Mouse (Mus musculus) G1E (cell line): ENCODE data around the gene Il12a. TPM values are rescaled to one million over a fixed set of nuclear protein-coding genes. Genes with fewer than 3 reads are reported as not detected.

Experiments used
- ATAC-seq: 2 replicates; pipeline ENCODE4 v1.8.0; 2016; ENCODE audit warnings: mild to moderate bottlenecking; ENCODE audit not compliant: insufficient number of reproducible peaks, poor library complexity, low FRiP score, severe bottlenecking; ENCODE audit errors: extremely low read depth
- DNase-seq: peaks from one replicate; pipeline ENCODE4 v3.0.0; 2012; ENCODE audit warnings: low spot score
- H3K27me3 ChIP-seq: 2 replicates; pipeline ENCODE4 v1.6.1; 2012; ENCODE audit warnings: mild to moderate bottlenecking, low read length, inconsistent platforms; ENCODE audit not compliant: insufficient read depth
- H3K36me3 ChIP-seq: replicated peaks from 2 replicates; pipeline ENCODE3; 2012; ENCODE audit warnings: mild to moderate bottlenecking, inconsistent platforms
- H3K4me1 ChIP-seq: 2 replicates; pipeline ENCODE4 v1.6.1; 2012; ENCODE audit warnings: low read depth, low read length, inconsistent platforms, mixed read lengths; ENCODE audit not compliant: insufficient read depth
- H3K4me3 ChIP-seq: 2 replicates; pipeline ENCODE4 v1.5.1; 2012; ENCODE audit warnings: low read depth, mild to moderate bottlenecking, inconsistent platforms, low read length, moderate library complexity, mixed read lengths
- H3K9me3 ChIP-seq: replicated peaks from 2 replicates; pipeline ENCODE4 v1.6.1; 2012; ENCODE audit warnings: inconsistent platforms
- CTCF ChIP-seq: IDR thresholded peaks from 2 replicates; pipeline ENCODE4 v1.5.1; 2012; ENCODE audit warnings: low read depth, low read length, inconsistent platforms, mixed read lengths
- GATA1 ChIP-seq: IDR thresholded peaks from 2 replicates; pipeline ENCODE4 v1.6.1; 2012; ENCODE audit warnings: borderline replicate concordance, low read length, inconsistent platforms, mixed read lengths
- GATA2 ChIP-seq: IDR thresholded peaks from 2 replicates; pipeline ENCODE4 v1.6.1; 2012; ENCODE audit warnings: low read depth, low read length, inconsistent platforms, borderline replicate concordance
- POLR2AphosphoS5 ChIP-seq: IDR thresholded peaks from 2 replicates; pipeline ENCODE4 v1.6.1; 2012; ENCODE audit warnings: low read depth, low read length, inconsistent platforms; ENCODE audit not compliant: insufficient replicate concordance
- TAL1 ChIP-seq: conservative IDR thresholded peaks from 2 replicates; pipeline ENCODE4 v1.6.1; 2012; ENCODE audit warnings: low read depth, low read length, inconsistent platforms, mixed read lengths
- polyA plus RNA-seq: library from polyadenylated mRNA; stranded (reverse); fragments of >175 nt; gene quantifications from 2 replicates; pipeline ENCODE4 v1.2.3, GENCODE M21; 2012
- total RNA-seq, 2 experiments: library from RNA; stranded (forward) in 1 of 2; stranded (reverse) in 1 of 2; fragments of 200-1000 nt in 1 of 2; fragments of >200 nt in 1 of 2; fragmentation: Nextera tagmentation in 1 of 2; gene quantifications; 2 replicates each; pipeline ENCODE4 v1.2.3; 2014 to 2017

The Il12a gene
- total and polyA plus RNA-seq, 3 experiments, result 0.11 TPM; not detected in 2

GRCm38 (mm10) chr3:68692600-68693225 is 2.3 kb downstream of the Il12a start:
- no peak for TF ChIP-seq GATA2
- no peak for TF ChIP-seq CTCF
- DNase-seq, result no peak
- Histone ChIP-seq H3K27me3 (no peaks in the 10 kb centered on the region), H3K36me3 (no peaks in the 10 kb centered on the region), H3K4me1 (no peaks in the 10 kb centered on the region), H3K4me3 (no peak overlapping the region), H3K9me3 (peaks cover 36% of the 10 kb centered on the region)
- ATAC-seq, result no peak

- DNase-seq (no peak), ATAC-seq (no peak)
- no peak overlapping the region for H3K4me3 ChIP-seq
- H3K9me3 ChIP-seq, result peaks cover 39% of the 10 kb centered on the region
- H3K27me3 ChIP-seq, result no peaks in the 10 kb centered on the region
- H3K4me1 ChIP-seq, result no peaks in the 10 kb centered on the region
- TF ChIP-seq POLR2AphosphoS5, result no peak
- H3K36me3 ChIP-seq, result no peaks in the 10 kb centered on the region
Observed at GRCm38 (mm10) chr3:68693441-68694048, 3.1 kb downstream of the Il12a start.

GRCm38 (mm10) chr3:68695321-68695720 is 4.9 kb downstream of the Il12a start:
- Histone ChIP-seq H3K4me3 (no peak overlapping the region), H3K36me3 (no peaks in the 10 kb centered on the region), H3K4me1 (no peaks in the 10 kb centered on the region), H3K27me3 (no peaks in the 10 kb centered on the region), H3K9me3 (peaks cover 40% of the 10 kb centered on the region)
- no peak for TF ChIP-seq GATA1
- no peak for TF ChIP-seq CTCF
- TF ChIP-seq GATA2, result no peak
- ATAC-seq, result no peak
- no peak for DNase-seq

GRCm38 (mm10) chr3:68696495-68697200 is 6.2 kb downstream of the Il12a start:
- TF ChIP-seq POLR2AphosphoS5 (no peak), TAL1 (no peak), CTCF (no peak), GATA2 (no peak), GATA1 (no peak)
- ATAC-seq (no peak), DNase-seq (no peak)
- Histone ChIP-seq H3K27me3 (no peaks in the 10 kb centered on the region), H3K4me3 (no peak overlapping the region), H3K9me3 (peaks cover 30% of the 10 kb centered on the region), H3K4me1 (no peaks in the 10 kb centered on the region), H3K36me3 (no peaks in the 10 kb centered on the region)

- no peak for ATAC-seq
- H3K36me3 ChIP-seq, result no peaks in the 10 kb centered on the region
- no peaks in the 10 kb centered on the region for H3K27me3 ChIP-seq
- H3K9me3 ChIP-seq, result peaks cover 20% of the 10 kb centered on the region
- no peak overlapping the region for H3K4me3 ChIP-seq
- no peak for DNase-seq
- no peak for TF ChIP-seq GATA1
- no peak for TF ChIP-seq CTCF
- no peak for TF ChIP-seq GATA2
- TF ChIP-seq POLR2AphosphoS5, result no peak
- TF ChIP-seq TAL1, result no peak
- H3K4me1 ChIP-seq, result no peaks in the 10 kb centered on the region
Observed at GRCm38 (mm10) chr3:68698601-68699000, 8.2 kb downstream of the Il12a start.

- ATAC-seq, result no peak
- peaks cover 17% of the 10 kb centered on the region for H3K9me3 ChIP-seq
- no peaks in the 10 kb centered on the region for H3K4me1 ChIP-seq
- H3K36me3 ChIP-seq, result no peaks in the 10 kb centered on the region
- no peaks in the 10 kb centered on the region for H3K27me3 ChIP-seq
- no peak for DNase-seq
- no peak overlapping the region for H3K4me3 ChIP-seq
- no peak for TF ChIP-seq GATA2
- TF ChIP-seq POLR2AphosphoS5, result no peak
- TF ChIP-seq CTCF, result no peak
- no peak for TF ChIP-seq GATA1
- no peak for TF ChIP-seq TAL1
Observed at GRCm38 (mm10) chr3:68700091-68700490, 9.6 kb downstream of the Il12a start.

- Histone ChIP-seq H3K4me1 (no peaks in the 10 kb centered on the region), H3K9me3 (0 out of 2 replicates have a peak, but pooled peaks cover 5% of the 10 kb centered on the region), H3K4me3 (no peak overlapping the region), H3K27me3 (no peaks in the 10 kb centered on the region), H3K36me3 (no peaks in the 10 kb centered on the region)
- no peak for TF ChIP-seq POLR2AphosphoS5
- TF ChIP-seq GATA2, result no peak
- no peak for TF ChIP-seq GATA1
- no peak for TF ChIP-seq CTCF
- TF ChIP-seq TAL1, result no peak
- ATAC-seq, result no peak
- DNase-seq, result no peak
Observed at GRCm38 (mm10) chr3:68706307-68706706, 15.9 kb downstream of the Il12a start.
